Mouse (Mus musculus) limb, embryonic 14.5 days (tissue): Measurements from ENCODE around the gene Itgb7. TPM values are rescaled to one million over a fixed set of nuclear protein-coding genes. Genes with fewer than 3 reads are reported as not detected.
"Not testable (repeated sequence)": the region's sequence is repeated elsewhere in the genome, so short reads cannot be mapped to it uniquely, and the experiment has no call there.

ENCODE experiments used
- ATAC-seq: fragments of 200-750 bp; cut with Nextera tagmentation; 2 replicates; pipeline ENCODE4 v1.8.0; 2017; ENCODE audit warnings: low read depth, moderate number of reproducible peaks, moderate TSS enrichment; ENCODE audit not compliant: low FRiP score
- DNase-seq: peaks from one replicate; pipeline ENCODE4 v3.0.0-alpha.2; 2015; ENCODE audit warnings: low spot score
- H3K27ac ChIP-seq: fragments of 300-500 bp; sonication (generic); replicated peaks from 2 replicates; pipeline ENCODE4 v1.5.1; 2014; ENCODE audit warnings: low read depth, mild to moderate bottlenecking, low read length, moderate library complexity, mixed read lengths
- H3K27me3 ChIP-seq: fragments of 300-500 bp; sonication (generic); 2 replicates; pipeline ENCODE4 v1.6.1; 2014; ENCODE audit warnings: low read length, mixed read lengths; ENCODE audit not compliant: control insufficient read depth, insufficient read depth
- H3K36me3 ChIP-seq: fragments of 300-500 bp; sonication (generic); 2 replicates; pipeline ENCODE4 v1.6.1; 2014; ENCODE audit warnings: mild to moderate bottlenecking, low read length, moderate library complexity, mixed read lengths; ENCODE audit not compliant: control insufficient read depth, insufficient read depth
- H3K4me1 ChIP-seq: fragments of 300-500 bp; sonication (generic); 2 replicates; pipeline ENCODE4 v1.6.1; 2014; ENCODE audit warnings: antibody characterized with exemption, low read length, mixed read lengths; ENCODE audit not compliant: control insufficient read depth, insufficient read depth
- H3K4me2 ChIP-seq: fragments of 300-500 bp; sonication (generic); replicated peaks from 2 replicates; pipeline ENCODE4 v1.6.1; 2014; ENCODE audit warnings: low read depth, mild to moderate bottlenecking, low read length, moderate library complexity; ENCODE audit not compliant: severe bottlenecking
- H3K4me3 ChIP-seq: fragments of 300-500 bp; sonication (generic); replicated peaks from 2 replicates; pipeline ENCODE4 v1.5.1; 2014; ENCODE audit warnings: low read length
- H3K9ac ChIP-seq: fragments of 300-500 bp; sonication (generic); 2 replicates; pipeline ENCODE4 v1.6.1; 2014; ENCODE audit warnings: mild to moderate bottlenecking, low read depth, low read length, moderate library complexity; ENCODE audit not compliant: severe bottlenecking
- H3K9me3 ChIP-seq: fragments of 300-500 bp; sonication (generic); 2 replicates; pipeline ENCODE4 v1.6.1; 2016; ENCODE audit warnings: low read length; ENCODE audit not compliant: control insufficient read depth
- POLR2A ChIP-seq: fragments of 200-500 bp; IDR thresholded peaks from 2 replicates; pipeline ENCODE4 v1.8.0; 2012; ENCODE audit warnings: inconsistent platforms, mild to moderate bottlenecking, moderate library complexity, borderline replicate concordance; ENCODE audit not compliant: insufficient read depth, insufficient read length; ENCODE audit errors: extremely low read depth
- WGBS: fragments of 180-500 bp; shearing (Covaris S2); extraction: QIAGEN DNeasy Blood & Tissue Kit; methylation state at CpG from one replicate; pipeline ENCODE4 v1.1.7; 2014; 5-methylcytosine and 5-hydroxymethylcytosine counted together
- polyA plus RNA-seq, 2 experiments: library from polyadenylated mRNA; depleted of rRNA in 1 of 2; stranded (reverse) in 1 of 2; unstranded in 1 of 2; fragments of >200 nt; fragmentation: Nextera tagmentation in 1 of 2; extraction: Ambion mirVana in 1 of 2; gene quantifications; 2 replicates each; pipeline versions ENCODE4 v1.2.1 to v1.2.3; 2012 to 2014

Itgb7 gene
- polyA plus RNA-seq, 2 experiments: 2.7 to 4.2 TPM

- H3K9ac ChIP-seq: no peak overlapping the region
- H3K4me1 ChIP-seq: 0 out of 2 replicates have a peak, but pooled peaks cover 3% of the 10 kb centered on the region
- ATAC-seq: no peak
- no peaks in the 10 kb centered on the region for H3K9me3 ChIP-seq
- DNase-seq: no peak
- no peak for TF ChIP-seq POLR2A
- no peak overlapping the region for H3K4me3 ChIP-seq
- H3K27me3 ChIP-seq: no peaks in the 10 kb centered on the region
- H3K27ac ChIP-seq: no peak overlapping the region
- peaks cover 17% of the 10 kb centered on the region for H3K36me3 ChIP-seq
- 75% methylated on average over 17 of the region's 17 CpGs for WGBS
- no peak overlapping the region for H3K4me2 ChIP-seq
Measured at GRCm38 (mm10) chr15:102230408-102231321, 1.1 kb downstream of the Itgb7 start.

GRCm38 (mm10) chr15:102225619-102226018 is 6.1 kb downstream of the Itgb7 start:
- not testable (repeated sequence) for ATAC-seq, H3K4me2 ChIP-seq

GRCm38 (mm10) chr15:102224992-102225617 is 6.6 kb downstream of the Itgb7 start:
- peaks cover 9% of the 10 kb centered on the region; the same call in 1 of the 2 replicates for H3K4me1 ChIP-seq
- H3K4me2 ChIP-seq: peak overlapping the region; percentile 70
- H3K27ac ChIP-seq: no peak overlapping the region
- WGBS: 22% methylated on average over 21 of the region's 21 CpGs
- H3K36me3 ChIP-seq: no peaks in the 10 kb centered on the region
- DNase-seq: no peak
- no peaks in the 10 kb centered on the region for H3K9me3 ChIP-seq
- 0 out of 2 replicates have a peak, but pooled peaks cover 6% of the 10 kb centered on the region for H3K27me3 ChIP-seq
- H3K9ac ChIP-seq: peak overlapping the region; percentile 56
- TF ChIP-seq POLR2A: no peak
- no peak for ATAC-seq
- peak overlapping the region; percentile 37 for H3K4me3 ChIP-seq

More at GRCm38 (mm10) chr15:102225619-102226018, 6.1 kb downstream of the Itgb7 start:
- not testable (repeated sequence) for H3K4me3 ChIP-seq, H3K9ac ChIP-seq, H3K4me1 ChIP-seq, H3K27me3 ChIP-seq, H3K9me3 ChIP-seq, DNase-seq, H3K36me3 ChIP-seq, H3K27ac ChIP-seq
- 74% methylated on average over 6 of the region's 6 CpGs for WGBS

- Histone ChIP-seq H3K36me3 (no peaks in the 10 kb centered on the region), H3K4me3 (peak overlapping the region; percentile 37), H3K4me1 (peaks cover 9% of the 10 kb centered on the region; the same call in 1 of the 2 replicates), H3K4me2 (peak overlapping the region; percentile 70), H3K27ac (no peak overlapping the region), H3K27me3 (0 out of 2 replicates have a peak, but pooled peaks cover 6% of the 10 kb centered on the region), H3K9ac (peak overlapping the region; percentile 56), H3K9me3 (no peaks in the 10 kb centered on the region)
- WGBS: 3% methylated on average over 42 of the region's 43 CpGs
- ATAC-seq (peak; percentile 87), DNase-seq (peak; percentile 83)
- no peak for TF ChIP-seq POLR2A
Measured at GRCm38 (mm10) chr15:102224186-102224991, 7.4 kb downstream of the Itgb7 start.

- H3K4me2 ChIP-seq: no peak overlapping the region
- DNase-seq (no peak), ATAC-seq (no peak)
- no peak overlapping the region for H3K27ac ChIP-seq
- 0 out of 2 replicates have a peak, but pooled peaks cover 6% of the 10 kb centered on the region for H3K27me3 ChIP-seq
- WGBS: 55% methylated on average over 10 of the region's 10 CpGs
- H3K4me3 ChIP-seq: no peak overlapping the region
- H3K4me1 ChIP-seq: peaks cover 9% of the 10 kb centered on the region; the same call in 1 of the 2 replicates
- TF ChIP-seq POLR2A: no peak
- no peaks in the 10 kb centered on the region for H3K36me3 ChIP-seq
- H3K9me3 ChIP-seq: no peaks in the 10 kb centered on the region
- no peak overlapping the region for H3K9ac ChIP-seq
Measured at GRCm38 (mm10) chr15:102222386-102222785, 9.4 kb downstream of the Itgb7 start.
